Mouse (Mus musculus): ENCODE results near the gene Itgb3. TPM values are rescaled to one million over a fixed set of nuclear protein-coding genes. Genes with fewer than 3 reads are reported as not detected.
"Not testable (repeated sequence)": the region's sequence is repeated elsewhere in the genome, so short reads cannot be mapped to it uniquely, and the experiment has no call there.

The Itgb3 gene
- 1 to 10 TPM; 4.1 TPM for total RNA-seq (2021)

- intact Hi-C loops (cut with DNase I) = no loop called here
- peak; percentile 68 for DNase-seq
These were observed at the start of gene Itgb3 for GRCm38 (mm10) chr11:104607491-104608245. Itgb3 (plus strand) TSS chr11:104608000.

- DNase-seq = no peak
- intact Hi-C loops (cut with DNase I) = no loop called here
These were observed 49.7 kb upstream of the Itgb3 start for GRCm38 (mm10) chr11:104558065-104558464.

- intact Hi-C loops (cut with DNase I) = no loop called here
- no peak for DNase-seq
These were observed 49.0 kb upstream of the Itgb3 start for GRCm38 (mm10) chr11:104558651-104559403.

- intact Hi-C loops (cut with DNase I) = no loop called here
- DNase-seq = no peak
These were observed 46.8 kb upstream of the Itgb3 start for GRCm38 (mm10) chr11:104560971-104561370.

- DNase-seq = no peak
- intact Hi-C loops (cut with DNase I) = no loop called here
These were observed 44.3 kb upstream of the Itgb3 start for GRCm38 (mm10) chr11:104563496-104563895.

- DNase-seq = no peak
- intact Hi-C loops (cut with DNase I) = no loop called here
These were observed 42.6 kb upstream of the Itgb3 start for GRCm38 (mm10) chr11:104565172-104565571.

- DNase-seq = no peak
These were observed 41.7 kb upstream of the Itgb3 start for GRCm38 (mm10) chr11:104566097-104566496.

GRCm38 (mm10) chr11:104566796-104567195 lies 41.0 kb upstream of the Itgb3 start:
- intact Hi-C loops (cut with DNase I) = no loop called here
- DNase-seq = no peak

More at GRCm38 (mm10) chr11:104566097-104566496, 41.7 kb upstream of the Itgb3 start:
- intact Hi-C loops (cut with DNase I) = no loop called here

- DNase-seq = no peak
- intact Hi-C loops (cut with DNase I) = no loop called here
These were observed 40.1 kb upstream of the Itgb3 start for GRCm38 (mm10) chr11:104567736-104568135.

GRCm38 (mm10) chr11:104568326-104568725 lies 39.5 kb upstream of the Itgb3 start:
- no peak for DNase-seq
- intact Hi-C loops (cut with DNase I) = no loop called here

- DNase-seq; intact Hi-C loops (cut with DNase I): not testable (repeated sequence)
These were observed 37.3 kb upstream of the Itgb3 start for GRCm38 (mm10) chr11:104570515-104570914.

GRCm38 (mm10) chr11:104571373-104571772 lies 36.4 kb upstream of the Itgb3 start:
- peak; percentile 38 for DNase-seq
- intact Hi-C loops (cut with DNase I) = not testable (repeated sequence)

- intact Hi-C loops (cut with DNase I) = no loop called here
These were observed 35.7 kb upstream of the Itgb3 start for GRCm38 (mm10) chr11:104572091-104572490.

GRCm38 (mm10) chr11:104572566-104572965 lies 35.2 kb upstream of the Itgb3 start:
- intact Hi-C loops (cut with DNase I) = no loop called here

More at GRCm38 (mm10) chr11:104572091-104572490, 35.7 kb upstream of the Itgb3 start:
- no peak for DNase-seq

GRCm38 (mm10) chr11:104576772-104577612 lies 30.8 kb upstream of the Itgb3 start:
- no peak for DNase-seq
- intact Hi-C loops (cut with DNase I) = no loop called here

More at GRCm38 (mm10) chr11:104572566-104572965, 35.2 kb upstream of the Itgb3 start:
- DNase-seq = peak; percentile 37

- intact Hi-C loops (cut with DNase I) = no loop called here
These were observed 29.7 kb upstream of the Itgb3 start for GRCm38 (mm10) chr11:104578074-104578473.

GRCm38 (mm10) chr11:104579084-104579483 lies 28.7 kb upstream of the Itgb3 start:
- intact Hi-C loops (cut with DNase I) = no loop called here
- DNase-seq = no peak

More at GRCm38 (mm10) chr11:104578074-104578473, 29.7 kb upstream of the Itgb3 start:
- DNase-seq = no peak

GRCm38 (mm10) chr11:104579575-104579974 lies 28.2 kb upstream of the Itgb3 start:
- no peak for DNase-seq
- intact Hi-C loops (cut with DNase I) = no loop called here

- no peak for DNase-seq
- intact Hi-C loops (cut with DNase I) = no loop called here
These were observed 27.7 kb upstream of the Itgb3 start for GRCm38 (mm10) chr11:104580091-104580490.

- DNase-seq = no peak
- intact Hi-C loops (cut with DNase I) = no loop called here
These were observed 27.2 kb upstream of the Itgb3 start for GRCm38 (mm10) chr11:104580606-104581005.
